Mouse (Mus musculus): ENCODE results near the gene Trim43a. TPM values are rescaled to one million over a fixed set of nuclear protein-coding genes. Genes with fewer than 3 reads are reported as not detected.
A peak's percentile ranks its signal among the peaks of the same experiment; 100 is the strongest.
"Not testable (repeated sequence)": the region's sequence is repeated elsewhere in the genome, so short reads cannot be mapped to it uniquely, and the experiment has no call there.

Gene Trim43a
- polyA plus RNA-seq (2015; fragmentation: Nextera tagmentation; extraction: Ambion mirVana) = not detected in 2 replicates

DNA sequence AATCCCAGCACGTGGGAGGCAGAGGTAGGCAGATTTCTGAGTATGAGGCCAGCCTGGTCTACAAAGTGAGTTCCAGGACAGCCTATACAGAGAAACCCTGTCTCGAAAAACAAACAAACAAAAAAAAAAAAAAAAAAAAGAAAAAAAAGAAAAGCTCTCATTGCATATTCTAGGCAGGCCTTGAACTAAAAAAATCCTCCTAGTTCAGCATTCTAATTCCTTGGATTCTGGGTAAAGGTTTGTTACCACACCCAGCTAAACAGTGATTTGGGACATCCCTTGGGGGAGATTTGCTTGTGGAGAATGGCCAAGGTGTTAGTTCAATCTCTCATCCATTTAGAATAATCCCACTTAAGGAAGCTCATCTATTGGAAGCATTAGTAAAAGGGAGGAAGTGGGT lies at the start of gene Trim43a:
Trim43a (plus strand) TSS at position 301 of the 400 bp plus-strand sequence.
- not testable (repeated sequence) for H3K36me3 ChIP-seq (ENCODE audit: control insufficient read depth, insufficient read depth); H3K9ac ChIP-seq (ENCODE audit: low read depth, low read length); H3K4me2 ChIP-seq (replicated peaks; ENCODE audit: low read depth); H3K9me3 ChIP-seq (ENCODE audit: control insufficient read depth); H3K4me1 ChIP-seq (replicated peaks; ENCODE audit: control insufficient read depth, insufficient read depth, low read length); H3K27ac ChIP-seq (ENCODE audit: low read depth, low read length); H3K27me3 ChIP-seq (replicated peaks; ENCODE audit: control insufficient read depth, insufficient read depth, low read length); ATAC-seq; H3K4me3 ChIP-seq (ENCODE audit: low read depth, low read length)
- 67% methylated on average over 2 of the region's 2 CpGs for WGBS

DNA sequence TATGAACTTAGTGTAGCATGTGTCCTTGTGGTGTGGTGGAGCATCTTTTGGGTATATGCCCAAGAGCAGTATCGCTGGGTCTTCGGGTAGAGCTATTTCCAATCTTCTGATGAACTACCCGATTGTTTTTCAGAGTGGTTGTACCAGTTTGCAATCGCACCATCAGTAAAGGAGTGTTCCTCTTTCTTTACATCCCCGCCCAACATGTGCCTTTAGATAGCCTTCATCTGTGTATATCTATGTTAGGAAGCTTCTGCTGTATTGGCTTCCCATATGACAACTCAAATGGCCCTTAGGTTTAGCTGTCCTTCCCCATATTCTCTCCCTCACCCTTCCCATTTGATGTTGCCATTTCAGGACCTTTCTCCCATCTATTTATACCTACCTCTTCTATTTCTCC lies 46.6 kb upstream of the Trim43a start:
- no peak overlapping the region for H3K4me3 ChIP-seq (ENCODE audit: low read depth, low read length)
- H3K4me1 ChIP-seq (replicated peaks; ENCODE audit: control insufficient read depth, insufficient read depth, low read length) = no peaks in the 10 kb centered on the region
- H3K9ac ChIP-seq (ENCODE audit: low read depth, low read length) = no peak overlapping the region
- H3K27me3 ChIP-seq (replicated peaks; ENCODE audit: control insufficient read depth, insufficient read depth, low read length) = no peaks in the 10 kb centered on the region
- no peaks in the 10 kb centered on the region for H3K36me3 ChIP-seq (ENCODE audit: control insufficient read depth, insufficient read depth)
- no peaks in the 10 kb centered on the region for H3K9me3 ChIP-seq (ENCODE audit: control insufficient read depth)
- no peak for TF ChIP-seq CTCF (IDR thresholded peaks at IDR 0.05; ENCODE audit: low read depth)
- H3K27ac ChIP-seq (ENCODE audit: low read depth, low read length) = no peak overlapping the region
- WGBS = 92% methylated on average over 5 of the region's 5 CpGs
- no peak overlapping the region for H3K4me2 ChIP-seq (replicated peaks; ENCODE audit: low read depth)
- no peak for ATAC-seq

GRCm38 (mm10) chr9:88539546-88540224 lies 41.0 kb upstream of the Trim43a start:
- Histone ChIP-seq H3K9ac (ENCODE audit: low read depth, low read length) (no peak overlapping the region), H3K4me2 (replicated peaks; ENCODE audit: low read depth) (no peak overlapping the region), H3K27ac (ENCODE audit: low read depth, low read length) (no peak overlapping the region), H3K27me3 (replicated peaks; ENCODE audit: control insufficient read depth, insufficient read depth, low read length) (no peaks in the 10 kb centered on the region), H3K4me1 (replicated peaks; ENCODE audit: control insufficient read depth, insufficient read depth, low read length) (no peaks in the 10 kb centered on the region), H3K36me3 (ENCODE audit: control insufficient read depth, insufficient read depth) (no peaks in the 10 kb centered on the region), H3K4me3 (ENCODE audit: low read depth, low read length) (no peak overlapping the region), H3K9me3 (ENCODE audit: control insufficient read depth) (no peaks in the 10 kb centered on the region)
- 65% methylated on average over 5 of the region's 5 CpGs for WGBS
- no peak for ATAC-seq
- no peak for TF ChIP-seq CTCF (IDR thresholded peaks at IDR 0.05; ENCODE audit: low read depth)

GRCm38 (mm10) chr9:88542816-88543215 lies 37.9 kb upstream of the Trim43a start:
- no peaks in the 10 kb centered on the region for H3K36me3 ChIP-seq (ENCODE audit: control insufficient read depth, insufficient read depth)
- no peak overlapping the region for H3K27ac ChIP-seq (ENCODE audit: low read depth, low read length)
- H3K9ac ChIP-seq (ENCODE audit: low read depth, low read length) = no peak overlapping the region
- TF ChIP-seq CTCF (IDR thresholded peaks at IDR 0.05; ENCODE audit: low read depth) = peak; percentile 69
- H3K4me3 ChIP-seq (ENCODE audit: low read depth, low read length) = no peak overlapping the region
- H3K4me2 ChIP-seq (replicated peaks; ENCODE audit: low read depth) = no peak overlapping the region
- 14% methylated on average over 2 of the region's 2 CpGs for WGBS
- H3K27me3 ChIP-seq (replicated peaks; ENCODE audit: control insufficient read depth, insufficient read depth, low read length) = no peaks in the 10 kb centered on the region
- H3K4me1 ChIP-seq (replicated peaks; ENCODE audit: control insufficient read depth, insufficient read depth, low read length) = no peaks in the 10 kb centered on the region
- no peaks in the 10 kb centered on the region for H3K9me3 ChIP-seq (ENCODE audit: control insufficient read depth)
- ATAC-seq = no peak

- Histone ChIP-seq H3K9me3 (ENCODE audit: control insufficient read depth) (no peaks in the 10 kb centered on the region), H3K9ac (ENCODE audit: low read depth, low read length) (no peak overlapping the region), H3K4me2 (replicated peaks; ENCODE audit: low read depth) (no peak overlapping the region), H3K27ac (ENCODE audit: low read depth, low read length) (no peak overlapping the region), H3K4me3 (ENCODE audit: low read depth, low read length) (no peak overlapping the region), H3K4me1 (replicated peaks; ENCODE audit: control insufficient read depth, insufficient read depth, low read length) (peaks cover 9% of the 10 kb centered on the region; the same call in 1 of the 2 replicates), H3K36me3 (ENCODE audit: control insufficient read depth, insufficient read depth) (no peaks in the 10 kb centered on the region), H3K27me3 (replicated peaks; ENCODE audit: control insufficient read depth, insufficient read depth, low read length) (no peaks in the 10 kb centered on the region)
- WGBS = 46% methylated on average over 3 of the region's 3 CpGs
- TF ChIP-seq CTCF (IDR thresholded peaks at IDR 0.05; ENCODE audit: low read depth) = peak; percentile 65
- no peak for ATAC-seq
These were observed 35.2 kb upstream of the Trim43a start for GRCm38 (mm10) chr9:88545534-88545933.

DNA sequence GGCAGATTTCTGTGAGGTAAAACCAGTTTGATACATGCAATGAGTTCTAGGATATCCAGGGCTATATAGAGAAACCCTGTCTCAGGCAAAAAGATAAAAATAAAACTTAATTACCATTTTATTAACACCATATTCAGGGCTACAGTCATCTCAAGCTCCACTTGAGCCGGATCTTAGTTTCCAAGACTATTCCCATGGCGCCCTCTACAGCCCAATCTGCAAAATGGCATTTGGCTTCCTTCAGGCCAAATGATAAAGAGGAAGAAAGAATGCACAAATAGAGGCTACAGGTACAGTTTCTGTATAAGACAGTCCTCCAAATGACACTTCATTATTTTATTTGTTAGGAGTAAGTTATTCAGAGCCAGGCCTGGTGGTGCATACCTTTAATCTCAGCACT lies 34.5 kb upstream of the Trim43a start:
- Histone ChIP-seq H3K4me3 (ENCODE audit: low read depth, low read length) (no peak overlapping the region), H3K4me2 (replicated peaks; ENCODE audit: low read depth) (no peak overlapping the region), H3K4me1 (replicated peaks; ENCODE audit: control insufficient read depth, insufficient read depth, low read length) (peaks cover 9% of the 10 kb centered on the region; the same call in 1 of the 2 replicates), H3K9ac (ENCODE audit: low read depth, low read length) (no peak overlapping the region), H3K27ac (ENCODE audit: low read depth, low read length) (no peak overlapping the region), H3K27me3 (replicated peaks; ENCODE audit: control insufficient read depth, insufficient read depth, low read length) (no peaks in the 10 kb centered on the region), H3K9me3 (ENCODE audit: control insufficient read depth) (no peaks in the 10 kb centered on the region), H3K36me3 (ENCODE audit: control insufficient read depth, insufficient read depth) (no peaks in the 10 kb centered on the region)
- peak; percentile 86 for TF ChIP-seq CTCF (IDR thresholded peaks at IDR 0.05; ENCODE audit: low read depth)
- no peak for ATAC-seq
- WGBS = 8% methylated on average over 2 of the region's 2 CpGs
